Mouse (Mus musculus): ENCODE data around the gene Ficd.

Ficd gene

DNA sequence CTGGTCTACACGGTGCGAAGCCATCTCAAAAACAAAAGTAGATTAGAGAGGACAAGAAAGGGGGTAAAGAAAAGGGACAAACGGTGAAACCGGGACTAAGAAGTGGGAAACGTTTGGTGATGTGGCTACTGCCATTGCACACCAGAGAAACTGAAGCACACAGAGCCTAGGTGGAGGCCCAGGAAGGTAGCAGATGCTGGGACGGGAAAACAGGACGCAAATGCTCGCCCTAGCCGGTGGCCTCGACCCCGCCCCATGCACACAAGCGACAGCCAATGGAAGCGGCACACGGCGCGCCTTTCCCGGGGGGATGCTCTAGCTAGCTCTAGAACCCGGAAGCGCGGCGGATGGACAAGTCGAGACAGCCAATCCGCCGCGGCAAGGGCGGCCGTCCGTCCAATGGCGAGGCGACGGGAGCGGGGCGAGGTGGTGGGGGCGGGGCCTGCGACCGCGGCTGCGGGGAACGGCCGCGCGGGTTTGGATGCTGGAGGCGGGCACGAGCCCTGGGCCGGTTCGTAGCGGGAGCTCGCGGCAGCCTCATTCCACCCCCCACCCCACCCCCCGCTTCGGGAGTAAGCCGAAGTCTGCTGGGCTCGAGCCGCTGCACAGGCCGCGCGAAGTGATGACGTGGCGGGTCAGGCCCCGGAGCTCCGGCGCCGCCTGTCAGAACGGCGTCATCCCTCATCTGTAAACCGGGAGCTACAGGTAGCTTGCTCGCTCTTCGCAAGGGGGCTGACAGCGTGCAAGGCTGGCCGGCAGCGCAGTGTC lies at the start of gene Ficd:
Gene Ficd, plus strand, starts transcription at position 459 of the 768 bp plus-strand sequence.
- DNase-seq (ENCODE audit: extremely low read depth, insufficient read length, low spot score), result peak; percentile 95

DNA sequence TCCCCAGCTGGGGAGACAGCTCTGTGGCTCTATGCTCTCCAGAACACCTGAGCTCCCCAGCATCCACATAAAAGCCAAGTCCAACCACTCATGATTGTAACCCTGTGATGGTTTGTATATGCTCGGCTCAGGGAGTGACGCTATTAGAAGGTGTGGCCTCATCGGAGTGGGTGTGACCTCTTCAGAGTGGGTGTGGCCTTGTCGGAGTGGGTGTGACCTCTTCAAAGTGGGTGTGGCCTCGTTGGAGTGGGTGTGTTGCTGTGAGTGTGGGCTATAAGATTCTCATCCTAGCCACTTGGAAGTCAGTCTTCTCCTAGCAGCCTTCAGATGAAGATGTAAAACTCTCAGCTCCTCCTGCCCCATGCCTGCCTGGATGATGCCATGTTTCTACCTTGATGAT lies 48.1 kb upstream of the Ficd start:
- DNase-seq (ENCODE audit: extremely low read depth, insufficient read length, low spot score), result no peak

DNA sequence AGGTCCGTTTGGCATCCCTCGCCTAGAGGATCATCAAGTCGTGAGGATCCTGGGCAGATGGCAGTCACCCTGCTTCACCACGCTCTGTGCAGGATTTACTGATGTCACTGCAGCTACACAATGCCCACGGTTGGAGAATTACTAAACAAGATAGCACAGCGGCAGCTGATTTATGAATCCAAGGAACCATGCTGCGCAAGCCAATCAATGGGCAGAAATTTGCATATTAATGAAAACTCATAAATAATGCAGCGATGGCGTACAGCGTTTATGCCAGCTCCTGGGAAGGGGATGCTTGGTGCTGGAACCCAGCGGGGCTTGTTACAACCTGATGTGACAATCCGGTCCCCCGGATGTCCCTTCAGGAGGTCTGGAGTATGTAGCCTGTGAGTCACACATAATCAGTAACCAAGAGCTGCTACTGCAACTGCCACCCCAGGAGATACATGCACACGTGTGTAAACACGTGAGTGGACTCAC lies 45.5 kb upstream of the Ficd start:
- no peak for DNase-seq (ENCODE audit: extremely low read depth, insufficient read length, low spot score)

DNA sequence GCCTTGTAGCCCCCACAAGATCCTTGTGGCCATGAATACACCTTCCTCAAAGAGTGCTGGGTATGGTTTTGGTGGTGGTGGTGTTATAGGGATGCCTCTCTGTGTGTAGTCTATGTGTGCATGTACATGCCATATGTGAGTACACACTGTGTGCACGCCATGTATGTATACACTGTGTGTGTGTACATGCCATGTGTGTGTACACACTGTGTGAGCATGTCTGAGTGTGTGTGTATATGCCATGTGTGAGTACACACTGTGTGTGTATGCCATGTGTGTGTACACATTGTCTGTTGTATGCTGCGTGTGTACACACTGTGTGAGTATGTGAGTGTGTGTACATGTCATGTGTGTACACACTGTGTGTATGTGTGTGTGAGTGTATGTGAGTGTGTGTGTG lies 44.7 kb upstream of the Ficd start:
- DNase-seq (ENCODE audit: extremely low read depth, insufficient read length, low spot score), result no peak

DNA sequence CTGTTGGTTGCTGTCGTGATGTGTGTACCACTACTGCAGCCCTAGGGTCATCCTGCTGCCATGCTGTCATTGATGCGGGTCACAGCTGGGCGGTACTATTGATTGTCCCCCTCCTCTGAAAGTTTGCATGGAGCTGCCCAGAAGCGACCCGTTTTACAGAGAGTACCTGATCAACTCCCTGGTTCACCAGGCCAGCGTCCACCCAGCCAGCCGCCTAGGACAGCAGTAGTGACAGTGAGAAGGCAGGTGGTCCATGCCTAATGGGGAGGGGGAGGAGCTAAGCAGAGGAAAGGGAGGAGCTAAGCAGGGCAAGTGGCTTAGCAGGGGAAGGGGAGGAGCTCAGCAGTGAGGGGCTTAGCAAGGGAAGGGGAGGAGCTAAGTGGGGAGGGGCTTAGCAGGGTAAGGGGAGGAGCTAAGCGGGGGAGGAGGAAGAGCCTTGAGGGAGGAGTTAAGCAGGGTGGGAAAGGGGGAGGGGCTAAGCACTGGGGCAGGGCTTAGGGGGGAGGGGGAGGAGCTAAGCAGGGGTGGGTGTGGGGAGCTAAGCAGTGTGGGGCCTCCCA lies 42.3 kb upstream of the Ficd start:
- no peak for DNase-seq (ENCODE audit: extremely low read depth, insufficient read length, low spot score)

DNA sequence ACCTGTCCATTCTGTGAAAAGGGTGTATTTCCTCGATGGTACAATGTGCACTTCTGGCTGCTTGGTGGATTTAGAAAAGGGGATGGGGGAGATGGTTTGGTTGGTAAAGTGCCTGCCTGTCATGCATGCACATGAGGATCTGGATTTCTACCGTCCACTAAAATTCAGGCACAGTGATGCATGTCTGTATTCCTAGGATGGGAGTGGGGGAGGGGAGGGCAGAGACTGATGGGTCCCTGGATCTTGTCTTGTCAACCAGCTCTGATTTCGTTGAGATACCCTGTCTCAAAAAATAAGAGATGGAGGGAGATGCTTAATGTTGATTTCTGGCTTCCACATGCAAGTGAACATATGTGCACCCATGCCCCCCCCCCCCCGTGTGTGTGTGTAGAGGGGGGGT lies 41.6 kb upstream of the Ficd start:
- no peak for DNase-seq (ENCODE audit: extremely low read depth, insufficient read length, low spot score)

DNA sequence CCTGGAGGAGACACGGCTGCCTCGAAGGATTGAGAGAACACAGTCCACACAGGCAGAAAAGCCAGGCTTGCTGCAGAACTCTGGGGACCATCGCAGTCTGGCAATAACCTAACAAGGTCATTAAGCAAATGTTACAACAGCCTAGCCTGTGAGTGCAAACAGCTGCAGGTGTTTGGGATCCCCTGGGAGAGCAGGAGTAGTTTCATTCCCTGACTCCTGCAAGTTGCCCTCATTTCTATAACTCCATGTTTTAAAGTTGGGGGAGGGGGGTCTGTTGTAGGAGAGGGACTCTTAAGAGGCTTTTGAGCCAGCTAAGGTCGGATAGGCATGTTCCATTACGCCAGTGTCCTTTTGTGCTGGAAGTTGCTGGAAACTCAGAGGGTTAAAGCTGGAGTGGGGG lies 41.2 kb upstream of the Ficd start:
- no peak for DNase-seq (ENCODE audit: extremely low read depth, insufficient read length, low spot score)

DNA sequence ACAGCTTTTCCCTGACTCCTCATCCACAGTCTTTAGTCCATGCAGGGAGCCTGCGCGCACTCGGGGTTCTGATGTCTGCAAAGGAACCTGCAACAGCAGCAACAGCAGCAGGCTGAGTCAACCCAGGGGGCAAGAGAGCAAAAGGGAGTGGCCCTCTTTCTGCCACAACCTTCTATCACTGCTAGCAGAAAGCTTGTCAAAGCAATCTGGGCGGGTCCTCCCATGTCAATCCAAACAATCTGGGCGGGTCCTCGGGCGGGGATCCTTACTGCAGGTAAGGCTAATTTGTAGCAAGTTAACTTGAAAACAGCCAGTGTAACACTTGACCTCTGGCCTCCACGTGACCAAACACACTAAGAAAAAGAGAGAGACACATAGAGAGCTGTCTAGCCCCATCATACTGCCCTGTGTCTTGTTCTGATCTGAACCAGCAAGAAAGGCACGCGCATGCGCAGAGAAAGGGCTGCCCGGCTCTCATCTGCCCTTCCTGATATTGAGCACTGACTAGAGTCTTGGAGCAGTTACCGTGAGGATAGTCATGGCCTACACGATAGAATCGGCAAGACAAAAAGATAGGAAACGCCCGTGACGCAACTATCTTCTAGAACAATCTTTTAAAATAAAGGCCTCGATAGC lies 35.1 kb upstream of the Ficd start:
- no peak for DNase-seq (ENCODE audit: extremely low read depth, insufficient read length, low spot score)

DNA sequence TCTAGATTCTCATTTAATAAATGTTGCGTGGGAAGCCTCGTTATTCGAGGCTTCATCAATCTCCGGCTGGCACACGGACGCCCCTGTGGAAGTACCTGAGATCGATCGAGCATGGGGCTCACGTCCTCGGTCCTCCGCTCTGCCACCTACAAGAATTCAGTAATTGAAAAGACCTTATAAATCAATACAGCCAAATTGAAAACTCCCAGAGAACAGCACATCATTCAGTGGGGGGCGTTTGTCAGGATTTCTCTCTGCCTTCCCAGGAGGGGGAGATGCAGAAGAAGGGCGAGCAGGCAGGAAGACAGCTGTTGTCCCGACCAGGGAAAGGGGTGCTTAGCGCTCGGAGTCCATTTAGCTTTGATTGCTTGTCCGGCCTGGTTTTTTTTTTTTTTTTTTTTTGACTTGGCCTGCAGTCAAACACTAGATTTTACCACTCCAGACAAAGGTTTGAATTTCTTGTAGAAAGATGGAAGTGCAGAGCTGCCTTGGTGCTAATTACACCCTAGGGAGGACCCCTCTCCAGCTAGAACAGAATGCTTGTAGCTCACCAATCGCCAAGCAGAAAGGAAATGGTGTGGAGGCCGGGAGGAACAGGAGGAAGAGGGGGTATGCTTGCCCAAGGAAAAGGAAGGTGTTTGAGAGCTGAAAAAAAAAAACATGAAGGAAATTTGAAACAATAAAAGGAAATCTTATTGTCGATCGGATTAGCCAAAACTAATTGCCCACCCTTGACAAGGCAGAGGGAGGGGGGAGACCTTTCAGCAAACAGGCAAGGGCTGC lies 31.6 kb upstream of the Ficd start:
- no peak for DNase-seq (ENCODE audit: extremely low read depth, insufficient read length, low spot score)

DNA sequence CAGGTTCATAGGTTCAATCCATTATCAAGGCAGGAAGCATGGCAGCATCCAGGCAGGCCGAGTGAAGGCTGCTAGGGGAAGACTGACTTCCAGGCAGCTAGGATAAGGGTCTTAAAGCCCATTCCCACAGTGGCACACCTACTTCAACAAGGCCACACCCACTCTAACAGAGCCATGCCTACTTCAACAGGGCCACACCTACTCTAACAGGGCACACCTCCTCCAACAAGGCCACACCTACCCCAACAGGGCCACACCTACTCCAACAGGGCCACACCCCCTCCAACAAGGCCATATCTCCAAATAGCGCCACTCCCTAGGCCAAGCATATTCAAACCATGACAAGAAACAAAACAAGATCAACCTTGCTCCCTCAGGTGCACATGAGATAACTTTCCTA lies 22.7 kb upstream of the Ficd start:
- DNase-seq (ENCODE audit: extremely low read depth, insufficient read length, low spot score), result no peak

DNA sequence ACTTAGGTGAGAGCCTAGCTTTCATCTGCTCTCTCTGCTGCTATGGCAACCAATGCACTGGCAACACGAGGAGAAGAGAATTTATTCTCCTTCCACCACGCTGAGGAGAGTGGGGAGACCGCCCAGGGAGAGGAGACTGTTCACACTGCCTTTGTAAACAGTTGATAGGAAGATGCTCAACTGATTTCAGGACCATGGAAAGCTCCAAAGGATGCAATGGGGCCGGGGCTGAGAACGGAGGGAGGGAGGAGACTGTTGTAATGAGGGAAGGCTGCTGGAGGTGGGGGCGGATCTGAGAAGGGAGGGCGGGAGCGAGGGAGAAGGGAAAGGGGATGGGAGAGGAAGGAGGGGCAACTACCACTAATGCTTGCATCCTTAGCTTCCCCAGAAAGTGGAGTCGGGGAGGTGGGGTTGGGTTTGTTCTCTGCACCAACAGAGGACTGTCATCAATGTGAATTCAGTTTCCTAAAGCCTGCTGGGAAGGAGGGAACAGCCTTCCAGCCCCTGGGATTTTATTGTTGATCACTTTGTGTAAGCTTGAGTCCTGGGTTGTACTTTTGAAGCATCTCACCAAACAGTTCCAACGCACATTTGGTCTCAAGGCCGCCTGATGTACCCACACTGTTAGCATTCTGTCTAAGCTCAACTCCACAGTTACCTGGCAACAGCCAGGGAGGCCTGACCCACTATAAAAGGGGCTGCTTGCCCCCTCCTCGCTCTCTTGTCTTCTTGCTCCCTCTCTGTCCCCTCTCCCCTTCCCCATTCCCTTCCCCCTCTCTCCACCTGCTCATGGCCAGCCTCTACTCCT lies 18.8 kb upstream of the Ficd start:
- DNase-seq (ENCODE audit: extremely low read depth, insufficient read length, low spot score), result no peak

DNA sequence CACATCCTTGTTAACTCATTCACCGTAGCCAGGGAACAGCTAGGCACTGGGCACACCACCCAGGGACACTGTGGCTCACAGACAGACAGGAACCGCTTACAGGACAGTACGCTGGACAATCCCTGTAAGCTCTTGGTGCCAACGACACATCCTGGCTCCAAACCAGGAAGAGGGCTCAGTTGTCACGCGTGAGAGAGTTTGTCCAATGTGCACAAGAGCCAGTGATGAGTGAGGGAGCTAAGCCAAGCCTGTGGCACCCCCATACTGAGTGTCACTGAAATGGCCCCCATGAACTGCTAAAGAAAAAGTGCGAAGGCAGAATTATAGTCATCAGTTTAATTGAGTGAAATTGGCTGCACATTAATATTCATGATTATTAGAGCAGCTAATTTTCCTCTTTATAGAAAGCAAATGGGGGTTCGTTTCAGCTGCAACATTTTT lies 16.4 kb upstream of the Ficd start:
- no peak for DNase-seq (ENCODE audit: extremely low read depth, insufficient read length, low spot score)

DNA sequence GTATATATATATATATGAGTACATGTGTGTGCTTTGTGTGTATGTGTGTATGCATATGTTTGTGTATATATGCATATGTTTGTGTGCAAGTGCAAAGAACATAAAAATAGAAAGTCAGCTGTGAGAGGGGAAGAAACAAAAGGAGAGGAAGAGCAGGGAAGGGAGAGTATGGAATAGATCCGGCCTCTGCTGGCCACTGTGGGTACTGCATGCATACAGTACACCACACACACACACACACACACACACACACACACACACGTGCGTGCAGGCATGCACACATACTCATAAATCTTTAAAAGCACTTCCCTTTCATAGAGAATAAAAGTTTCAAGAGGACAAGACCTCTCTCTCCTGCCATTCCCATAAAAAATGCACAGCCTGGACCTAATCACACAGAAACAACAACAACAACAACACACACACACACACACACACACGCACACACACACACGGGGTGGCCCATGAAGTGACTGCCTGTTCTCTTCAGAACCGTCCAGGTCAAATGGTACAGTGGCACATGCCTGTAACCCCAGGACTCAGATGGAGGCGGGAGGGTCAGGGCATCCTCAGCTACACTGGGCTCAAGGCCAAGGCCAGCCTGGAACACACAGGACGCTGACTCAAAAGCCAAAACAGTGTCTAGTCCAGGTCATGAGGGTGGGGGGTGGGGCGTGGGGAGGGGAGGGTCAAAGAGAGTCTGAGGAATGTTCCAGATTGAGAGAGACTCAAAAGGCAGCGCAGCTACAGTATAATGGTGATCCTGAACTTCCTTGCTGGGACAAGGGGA lies 13.2 kb upstream of the Ficd start:
- DNase-seq (ENCODE audit: extremely low read depth, insufficient read length, low spot score), result no peak

DNA sequence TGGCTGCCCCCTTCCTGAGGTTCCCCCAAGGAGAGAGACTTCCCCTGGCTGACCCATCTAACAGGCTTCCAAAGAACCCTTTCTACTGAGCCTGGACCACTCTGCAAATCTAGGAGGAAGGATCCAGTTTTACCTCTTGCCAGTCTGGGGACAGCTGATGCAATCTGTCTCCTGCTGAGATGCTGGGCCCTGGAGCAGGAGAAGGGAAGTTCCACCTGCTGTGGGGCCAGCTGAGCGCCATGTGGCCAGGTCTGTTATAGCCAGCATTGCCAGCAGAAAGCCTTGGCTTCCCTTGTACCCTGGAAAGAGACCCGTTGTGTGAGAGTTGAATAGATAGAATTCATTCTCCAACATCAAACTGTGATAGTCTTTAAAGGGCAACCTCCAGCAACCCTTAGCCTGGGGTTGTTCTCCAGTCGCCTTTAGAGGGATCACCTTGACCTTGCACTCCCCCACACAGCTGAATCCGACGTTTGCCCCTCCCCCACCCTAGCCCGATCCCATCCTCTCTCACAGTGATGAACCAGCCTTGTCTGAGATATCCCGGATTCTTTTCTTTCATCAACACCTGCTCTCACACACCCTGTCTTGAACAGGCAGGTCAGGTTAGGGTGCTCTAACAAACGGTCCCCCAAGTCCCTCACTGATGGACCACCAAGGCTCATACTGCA lies 11.9 kb upstream of the Ficd start:
- no peak for DNase-seq (ENCODE audit: extremely low read depth, insufficient read length, low spot score)

DNA sequence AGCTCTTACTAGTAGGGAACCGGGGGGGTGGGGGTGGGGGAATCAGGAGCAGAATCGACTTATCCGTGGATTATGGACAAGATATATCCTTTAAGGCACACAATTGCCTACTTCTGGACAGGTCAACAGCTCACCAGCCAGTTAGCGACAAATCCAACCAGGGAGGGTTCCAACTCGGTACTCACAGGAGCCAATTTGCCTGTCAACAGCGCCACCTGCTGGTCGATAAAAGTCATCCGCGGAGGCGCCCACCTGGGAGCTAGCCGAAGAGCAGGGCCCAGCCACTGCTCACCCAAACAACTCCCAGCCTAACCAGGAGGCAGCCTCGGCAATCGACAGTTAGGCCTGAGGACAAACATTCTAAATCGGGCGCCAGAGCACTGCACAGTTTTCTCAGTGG lies 11.2 kb upstream of the Ficd start, which contains the start of gene 1700069L16Rik:
Gene 1700069L16Rik, minus strand, starts transcription at position 327 of the 400 bp plus-strand sequence.
- DNase-seq (ENCODE audit: extremely low read depth, insufficient read length, low spot score), result peak; percentile 49

DNA sequence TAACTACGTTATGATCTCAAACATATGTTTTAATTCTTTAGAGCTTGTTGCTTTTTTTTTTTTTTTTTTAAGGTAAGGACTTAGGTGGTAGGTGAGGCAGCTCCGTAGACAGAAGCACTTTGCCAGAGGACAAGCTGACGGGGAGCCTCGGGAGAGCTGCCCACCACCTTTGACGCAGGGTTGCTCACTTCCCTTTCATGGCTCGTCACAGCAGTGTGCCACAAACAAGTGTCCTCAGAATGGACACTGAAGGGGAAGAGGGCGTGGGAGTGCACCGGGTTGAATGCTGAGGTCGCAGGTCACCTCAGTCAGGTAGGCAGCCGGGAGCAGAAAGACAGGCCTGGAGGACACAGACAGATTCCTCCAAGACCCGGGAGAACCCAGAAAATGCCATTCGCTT lies 10.2 kb upstream of the Ficd start:
- DNase-seq (ENCODE audit: extremely low read depth, insufficient read length, low spot score), result no peak

DNA sequence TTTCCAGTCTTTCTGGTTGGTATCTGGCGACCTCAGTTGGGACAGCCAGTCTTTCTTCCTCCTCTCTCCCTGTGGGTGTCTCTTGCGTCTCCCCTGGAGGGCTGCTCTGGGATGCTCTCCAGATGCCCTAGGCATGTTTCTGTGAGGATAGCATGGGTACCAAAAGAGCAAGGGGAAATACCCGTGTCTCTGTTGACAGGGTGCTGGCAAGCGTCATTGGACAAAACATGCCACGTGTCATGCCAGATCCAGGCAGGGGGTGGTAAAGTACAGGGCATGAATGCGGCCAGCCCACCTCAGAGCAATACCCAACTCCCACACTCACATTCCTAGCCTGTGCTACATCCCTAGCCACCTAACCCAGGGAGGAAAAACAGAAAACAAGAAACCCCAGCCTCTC lies 9.0 kb upstream of the Ficd start:
- no peak for DNase-seq (ENCODE audit: extremely low read depth, insufficient read length, low spot score)

DNA sequence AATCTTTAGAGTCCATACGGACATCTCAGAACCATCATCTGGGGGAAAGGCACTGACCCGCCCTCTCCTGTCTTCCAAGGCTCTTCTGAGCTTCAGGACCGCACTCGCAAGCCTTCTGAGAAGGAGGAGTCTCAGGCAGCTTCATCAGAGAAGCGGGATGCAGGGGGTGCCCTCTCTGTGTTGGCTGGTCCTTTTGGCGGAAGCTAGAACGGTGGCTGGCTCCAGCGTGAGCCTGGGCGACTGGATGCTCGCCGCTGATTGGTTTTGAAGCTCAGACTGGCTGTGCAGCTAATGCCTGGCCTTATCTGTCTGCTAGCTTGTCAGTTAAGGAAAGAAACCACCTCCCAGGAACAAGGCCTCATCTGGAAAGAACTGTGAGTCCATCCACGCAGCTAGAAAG lies 8.4 kb upstream of the Ficd start:
- DNase-seq (ENCODE audit: extremely low read depth, insufficient read length, low spot score), result no peak

DNA sequence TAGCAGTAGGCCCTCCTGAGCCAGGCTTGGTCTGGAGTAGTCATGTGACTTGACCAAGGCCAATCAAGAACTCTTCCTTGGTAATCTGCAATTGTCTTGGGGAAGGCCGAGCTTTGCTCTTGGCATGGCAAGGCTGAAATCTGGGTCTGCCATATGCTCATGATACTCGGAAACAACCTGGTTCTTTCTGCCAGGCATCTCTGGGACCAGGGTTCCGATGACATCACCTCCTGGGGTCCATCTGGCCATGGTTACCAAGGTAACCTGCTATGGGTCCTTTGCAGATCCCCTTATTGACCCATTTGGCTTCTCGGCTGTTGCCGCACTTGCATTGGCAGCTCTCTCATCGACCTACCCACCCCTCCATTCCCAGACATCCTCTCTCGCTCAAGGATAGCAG lies 7.6 kb upstream of the Ficd start:
- DNase-seq (ENCODE audit: extremely low read depth, insufficient read length, low spot score), result no peak

Data from 3134 (cell line).